Mouse (Mus musculus): ENCODE measurements at regions not wholly inside any gene's neighbourhood (a gene's known extent, or its start where the extent isn't known, plus 50 kb on each side); places are given as distances from the start of the nearest gene placed in this dataset.

- no peak for ATAC-seq (ENCODE audit: insufficient number of reproducible peaks, insufficient read depth, low FRiP score, low TSS enrichment)
- Histone ChIP-seq H3K36me3 (no peaks in the 10 kb centered on the region), H3K27ac (no peak overlapping the region), H3K4me2 (replicated peaks) (no peak overlapping the region), H3K27me3 (no peaks in the 10 kb centered on the region), H3K9ac (no peak overlapping the region), H3K4me1 (no peaks in the 10 kb centered on the region), H3K9me3 (no peaks in the 10 kb centered on the region), H3K4me3 (no peak overlapping the region)
- 84% methylated on average over 2 of the region's 2 CpGs for WGBS
Observed at GRCm38 (mm10) chr12:9901948-9902347, 332.0 kb downstream of the Osr1 start.

- Histone ChIP-seq H3K4me3 (no peak overlapping the region), H3K27me3 (no peaks in the 10 kb centered on the region), H3K9me3 (no peaks in the 10 kb centered on the region), H3K36me3 (no peaks in the 10 kb centered on the region), H3K4me1 (no peaks in the 10 kb centered on the region), H3K4me2 (replicated peaks) (no peak overlapping the region), H3K27ac (no peak overlapping the region), H3K9ac (no peak overlapping the region)
- 65% methylated on average over 2 of the region's 2 CpGs for WGBS
- ATAC-seq (ENCODE audit: insufficient number of reproducible peaks, insufficient read depth, low FRiP score, low TSS enrichment): no peak
Observed at GRCm38 (mm10) chr12:9903702-9904231, 333.9 kb downstream of the Osr1 start.

- H3K36me3 ChIP-seq: no peaks in the 10 kb centered on the region
- no peak overlapping the region for H3K4me2 ChIP-seq (replicated peaks)
- no peak overlapping the region for H3K9ac ChIP-seq
- no peak for ATAC-seq (ENCODE audit: insufficient number of reproducible peaks, insufficient read depth, low FRiP score, low TSS enrichment)
- no peaks in the 10 kb centered on the region; the same call in 1 of the 2 replicates for H3K9me3 ChIP-seq
- H3K27me3 ChIP-seq: no peaks in the 10 kb centered on the region
- no peaks in the 10 kb centered on the region for H3K4me1 ChIP-seq
- no peak overlapping the region for H3K4me3 ChIP-seq
- H3K27ac ChIP-seq: no peak overlapping the region
Observed at GRCm38 (mm10) chr12:9912333-9912732, 342.4 kb downstream of the Osr1 start.

- Histone ChIP-seq H3K4me3 (no peak overlapping the region), H3K27ac (no peak overlapping the region), H3K4me2 (replicated peaks) (no peak overlapping the region), H3K9ac (no peak overlapping the region), H3K9me3 (no peaks in the 10 kb centered on the region; the same call in 1 of the 2 replicates), H3K27me3 (no peaks in the 10 kb centered on the region), H3K4me1 (no peaks in the 10 kb centered on the region), H3K36me3 (no peaks in the 10 kb centered on the region)
- no peak for ATAC-seq (ENCODE audit: insufficient number of reproducible peaks, insufficient read depth, low FRiP score, low TSS enrichment)
- 80% methylated on average over 7 of the region's 7 CpGs for WGBS
Observed at GRCm38 (mm10) chr12:9915726-9916140, 345.8 kb downstream of the Osr1 start.

GRCm38 (mm10) chr12:9918026-9918425, 348.1 kb downstream of the Osr1 start:
- no peak overlapping the region for H3K27ac ChIP-seq
- no peak overlapping the region for H3K9ac ChIP-seq
- H3K4me1 ChIP-seq: no peaks in the 10 kb centered on the region
- no peaks in the 10 kb centered on the region; the same call in 1 of the 2 replicates for H3K9me3 ChIP-seq
- ATAC-seq (ENCODE audit: insufficient number of reproducible peaks, insufficient read depth, low FRiP score, low TSS enrichment): no peak
- no peaks in the 10 kb centered on the region for H3K36me3 ChIP-seq
- no peak overlapping the region for H3K4me2 ChIP-seq (replicated peaks)
- H3K4me3 ChIP-seq: no peak overlapping the region
- no peaks in the 10 kb centered on the region for H3K27me3 ChIP-seq
- 87% methylated on average over 4 of the region's 4 CpGs for WGBS

- Histone ChIP-seq H3K4me3 (no peak overlapping the region), H3K27ac (no peak overlapping the region), H3K9ac (no peak overlapping the region), H3K27me3 (no peaks in the 10 kb centered on the region), H3K9me3 (no peaks in the 10 kb centered on the region; the same call in 1 of the 2 replicates), H3K4me2 (replicated peaks) (no peak overlapping the region), H3K36me3 (no peaks in the 10 kb centered on the region), H3K4me1 (no peaks in the 10 kb centered on the region)
- WGBS: 65% methylated on average over 3 of the region's 3 CpGs
- no peak for ATAC-seq (ENCODE audit: insufficient number of reproducible peaks, insufficient read depth, low FRiP score, low TSS enrichment)
Observed at GRCm38 (mm10) chr12:9919007-9919406, 349.1 kb downstream of the Osr1 start.

- Histone ChIP-seq H3K4me2 (replicated peaks) (no peak overlapping the region), H3K9me3 (no peaks in the 10 kb centered on the region; the same call in 1 of the 2 replicates), H3K9ac (no peak overlapping the region), H3K27me3 (no peaks in the 10 kb centered on the region), H3K27ac (no peak overlapping the region), H3K4me1 (no peaks in the 10 kb centered on the region), H3K4me3 (no peak overlapping the region), H3K36me3 (no peaks in the 10 kb centered on the region)
- no peak for ATAC-seq (ENCODE audit: insufficient number of reproducible peaks, insufficient read depth, low FRiP score, low TSS enrichment)
- 79% methylated on average over 4 of the region's 4 CpGs for WGBS
Observed at GRCm38 (mm10) chr12:9919433-9919832, 349.5 kb downstream of the Osr1 start.

- no peaks in the 10 kb centered on the region for H3K9me3 ChIP-seq
- no peak overlapping the region for H3K27ac ChIP-seq
- H3K27me3 ChIP-seq: no peaks in the 10 kb centered on the region
- no peak overlapping the region for H3K4me2 ChIP-seq (replicated peaks)
- H3K36me3 ChIP-seq: no peaks in the 10 kb centered on the region
- no peak for ATAC-seq (ENCODE audit: insufficient number of reproducible peaks, insufficient read depth, low FRiP score, low TSS enrichment)
- 76% methylated on average over 2 of the region's 2 CpGs for WGBS
- no peaks in the 10 kb centered on the region for H3K4me1 ChIP-seq
- H3K4me3 ChIP-seq: no peak overlapping the region
- H3K9ac ChIP-seq: no peak overlapping the region
Observed at GRCm38 (mm10) chr12:9920401-9920800, 350.5 kb downstream of the Osr1 start.

GRCm38 (mm10) chr12:9921591-9922198, 351.8 kb downstream of the Osr1 start:
- H3K4me1 ChIP-seq: no peaks in the 10 kb centered on the region
- no peak overlapping the region for H3K27ac ChIP-seq
- 83% methylated on average over 2 of the region's 2 CpGs for WGBS
- H3K9ac ChIP-seq: no peak overlapping the region
- H3K4me3 ChIP-seq: no peak overlapping the region
- H3K4me2 ChIP-seq (replicated peaks): no peak overlapping the region
- ATAC-seq (ENCODE audit: insufficient number of reproducible peaks, insufficient read depth, low FRiP score, low TSS enrichment): no peak
- H3K27me3 ChIP-seq: no peaks in the 10 kb centered on the region
- H3K9me3 ChIP-seq: no peaks in the 10 kb centered on the region
- H3K36me3 ChIP-seq: no peaks in the 10 kb centered on the region

GRCm38 (mm10) chr12:9924561-9924960, 354.6 kb downstream of the Osr1 start:
- WGBS: 86% methylated on average over 3 of the region's 3 CpGs
- Histone ChIP-seq H3K27me3 (no peaks in the 10 kb centered on the region), H3K4me1 (no peaks in the 10 kb centered on the region), H3K4me2 (replicated peaks) (no peak overlapping the region), H3K9me3 (no peaks in the 10 kb centered on the region), H3K9ac (no peak overlapping the region), H3K36me3 (no peaks in the 10 kb centered on the region), H3K27ac (no peak overlapping the region), H3K4me3 (no peak overlapping the region)
- ATAC-seq (ENCODE audit: insufficient number of reproducible peaks, insufficient read depth, low FRiP score, low TSS enrichment): no peak

GRCm38 (mm10) chr12:9934158-9934557, 364.2 kb downstream of the Osr1 start:
- H3K27ac ChIP-seq: no peak overlapping the region
- WGBS: 63% methylated on average over 3 of the region's 3 CpGs

GRCm38 (mm10) chr12:9941357-9941756, 371.4 kb downstream of the Osr1 start:
- H3K4me2 ChIP-seq (replicated peaks): no peak overlapping the region

More at GRCm38 (mm10) chr12:9934158-9934557, 364.2 kb downstream of the Osr1 start:
- Histone ChIP-seq H3K4me3 (no peak overlapping the region), H3K4me2 (replicated peaks) (no peak overlapping the region), H3K27me3 (no peaks in the 10 kb centered on the region), H3K9ac (no peak overlapping the region), H3K9me3 (no peaks in the 10 kb centered on the region), H3K4me1 (no peaks in the 10 kb centered on the region), H3K36me3 (no peaks in the 10 kb centered on the region)
- no peak for ATAC-seq (ENCODE audit: insufficient number of reproducible peaks, insufficient read depth, low FRiP score, low TSS enrichment)

More at GRCm38 (mm10) chr12:9941357-9941756, 371.4 kb downstream of the Osr1 start:
- H3K27me3 ChIP-seq: no peaks in the 10 kb centered on the region
- no peak overlapping the region for H3K4me3 ChIP-seq
- no peak overlapping the region for H3K27ac ChIP-seq
- ATAC-seq (ENCODE audit: insufficient number of reproducible peaks, insufficient read depth, low FRiP score, low TSS enrichment): no peak
- H3K9ac ChIP-seq: no peak overlapping the region
- WGBS: 45% methylated on average over 1 of the region's 1 CpGs
- H3K9me3 ChIP-seq: no peaks in the 10 kb centered on the region
- H3K36me3 ChIP-seq: no peaks in the 10 kb centered on the region
- H3K4me1 ChIP-seq: no peaks in the 10 kb centered on the region

Measured in embryonic facial prominence, embryonic 12.5 days (tissue).